Mouse (Mus musculus) liver, embryonic 14.5 days (tissue): ENCODE data around the gene Frmd5. TPM values are rescaled to one million over a fixed set of nuclear protein-coding genes. Genes with fewer than 3 reads are reported as not detected.

ENCODE experiments used
- ATAC-seq: fragments of 200-750 bp; cut with Nextera tagmentation; 2 replicates; pipeline ENCODE4 v1.8.0; 2017; ENCODE audit warnings: moderate number of reproducible peaks, mild to moderate bottlenecking, moderate library complexity; ENCODE audit not compliant: insufficient read depth
- DNase-seq, 3 experiments: peaks; one replicate each; pipeline ENCODE4 v3.0.0-alpha.2; 2012 to 2013; ENCODE audit warnings: low read depth in 3 of 3, low spot score in 3 of 3
- H3K27ac ChIP-seq: fragments of 300-500 bp; sonication (generic); 2 replicates; pipeline ENCODE4 v1.5.1; 2014; ENCODE audit warnings: moderate library complexity, mild to moderate bottlenecking, control low read depth, inconsistent platforms
- H3K27me3 ChIP-seq: fragments of 300-500 bp; sonication (generic); 2 replicates; pipeline ENCODE4 v1.6.1; 2014; ENCODE audit warnings: mild to moderate bottlenecking, low read length, moderate library complexity; ENCODE audit not compliant: control insufficient read depth, insufficient read depth
- H3K36me3 ChIP-seq: fragments of 300-500 bp; sonication (generic); replicated peaks from 2 replicates; pipeline ENCODE4 v1.6.1; 2014; ENCODE audit warnings: low read depth; ENCODE audit not compliant: control insufficient read depth, insufficient read depth
- H3K4me1 ChIP-seq, 2 experiments: fragments of 200-500 bp in 1 of 2; fragments of 300-500 bp in 1 of 2; sonication (generic) in 1 of 2; replicated peaks; 2 replicates each; pipeline ENCODE4 v1.6.1; 2012 to 2014; ENCODE audit warnings: antibody characterized with exemption in 1 of 2, inconsistent platforms in 1 of 2, low read length in 1 of 2; ENCODE audit not compliant: control insufficient read depth in 2 of 2, insufficient read depth in 2 of 2
- H3K4me2 ChIP-seq: fragments of 300-500 bp; sonication (generic); 2 replicates; pipeline ENCODE4 v1.6.1; 2014; ENCODE audit warnings: low read depth, mild to moderate bottlenecking, control low read depth, moderate library complexity
- H3K4me3 ChIP-seq, 2 experiments: fragments of 200-500 bp in 1 of 2; fragments of 300-500 bp in 1 of 2; sonication (generic) in 1 of 2; 2 replicates each; pipeline ENCODE4 v1.5.1; 2012 to 2014; ENCODE audit warnings: low read depth in 2 of 2, low read length in 2 of 2, mild to moderate bottlenecking in 2 of 2, control low read depth in 1 of 2, inconsistent platforms in 1 of 2, moderate library complexity in 1 of 2; ENCODE audit not compliant: insufficient read depth in 1 of 2
- H3K9ac ChIP-seq: fragments of 300-500 bp; sonication (generic); replicated peaks from 2 replicates; pipeline ENCODE4 v1.6.1; 2014; ENCODE audit warnings: mild to moderate bottlenecking, control low read depth, moderate library complexity
- H3K9me3 ChIP-seq: fragments of 300-500 bp; sonication (generic); 2 replicates; pipeline ENCODE4 v1.6.1; 2016; ENCODE audit warnings: low read length, mixed read lengths; ENCODE audit not compliant: control insufficient read depth
- CTCF ChIP-seq: IDR thresholded peaks from 2 replicates; pipeline ENCODE4 v1.5.1; 2016; ENCODE audit warnings: antibody characterized with exemption, low read depth, control low read depth
- EP300 ChIP-seq: IDR thresholded peaks from 2 replicates; pipeline ENCODE4 v1.6.1; 2016; ENCODE audit warnings: antibody characterized with exemption, low read depth
- WGBS: fragments of 180-500 bp; shearing (Covaris S2); extraction: QIAGEN DNeasy Blood & Tissue Kit; methylation state at CpG from one replicate; pipeline ENCODE4 v1.1.7; 2014; ENCODE audit not compliant: insufficient replicate concordance; 5-methylcytosine and 5-hydroxymethylcytosine counted together
- polyA plus RNA-seq, 2 experiments: library from polyadenylated mRNA; depleted of rRNA in 1 of 2; stranded (reverse) in 1 of 2; unstranded in 1 of 2; fragments of >200 nt; fragmentation: Nextera tagmentation in 1 of 2; extraction: Ambion mirVana in 1 of 2; gene quantifications; 2 replicates each; pipeline versions ENCODE4 v1.2.1 to v1.2.3; 2012 to 2014

Gene Frmd5
- polyA plus RNA-seq, 2 experiments: 0.06 to 0.12 TPM

DNA sequence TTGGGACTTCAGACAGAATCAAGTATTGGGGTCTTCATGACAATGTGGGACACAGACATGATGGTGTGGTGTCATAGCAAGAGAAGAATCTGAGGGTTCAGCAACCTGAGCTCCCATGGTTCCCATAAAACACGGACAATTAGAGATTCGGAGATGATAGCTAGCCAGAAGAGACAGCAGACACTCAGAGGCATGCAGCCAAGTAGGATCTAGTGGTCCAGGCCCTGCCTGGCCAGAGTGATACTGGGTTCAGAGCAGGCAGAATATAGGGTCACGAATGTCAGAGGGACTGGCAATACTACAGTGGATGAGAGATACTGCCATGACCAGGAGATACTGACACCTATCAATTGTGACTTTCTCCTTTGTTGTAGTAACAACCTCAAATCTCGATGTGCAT is 138.6 kb downstream of the Frmd5 start:
- no peak overlapping the region for H3K4me2 ChIP-seq
- H3K9me3 ChIP-seq: no peaks in the 10 kb centered on the region
- no peaks in the 10 kb centered on the region for H3K4me1 ChIP-seq
- TF ChIP-seq CTCF (no peak), EP300 (no peak)
- ATAC-seq: no peak
- no peak overlapping the region for H3K4me3 ChIP-seq
- no peak for DNase-seq
- H3K27me3 ChIP-seq: no peaks in the 10 kb centered on the region
- H3K9ac ChIP-seq: no peak overlapping the region
- WGBS: 46% methylated on average over 4 of the region's 4 CpGs
- no peak overlapping the region for H3K27ac ChIP-seq
- H3K36me3 ChIP-seq: no peaks in the 10 kb centered on the region

DNA sequence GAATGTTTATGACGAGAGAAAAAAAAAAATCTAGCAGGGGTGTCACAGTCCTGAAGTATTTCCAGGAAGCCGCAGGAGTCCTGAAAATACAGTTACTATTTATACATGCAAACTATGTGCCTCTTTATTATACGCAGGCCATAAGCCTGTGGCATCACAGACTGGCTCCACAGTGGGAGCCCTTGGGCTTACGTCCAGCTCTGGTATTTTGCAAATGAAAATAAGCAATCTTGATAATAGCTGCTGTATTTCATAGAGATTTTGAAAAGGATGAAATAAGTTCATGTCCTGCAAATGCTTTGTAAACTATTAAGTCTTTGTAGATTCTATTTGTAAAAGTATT is 145.8 kb downstream of the Frmd5 start:
- Histone ChIP-seq H3K4me2 (no peak overlapping the region), H3K27me3 (no peaks in the 10 kb centered on the region), H3K4me1 (peaks cover 0 to 23% of the 10 kb centered on the region in 2 experiments; a peak in 2 of 4 replicates), H3K4me3 (no peak overlapping the region), H3K27ac (no peak overlapping the region), H3K9me3 (no peaks in the 10 kb centered on the region), H3K9ac (no peak overlapping the region), H3K36me3 (no peaks in the 10 kb centered on the region)
- ATAC-seq (no peak), DNase-seq (no peak)
- 67% methylated on average over 4 of the region's 4 CpGs for WGBS
- TF ChIP-seq CTCF (no peak), EP300 (no peak)

DNA sequence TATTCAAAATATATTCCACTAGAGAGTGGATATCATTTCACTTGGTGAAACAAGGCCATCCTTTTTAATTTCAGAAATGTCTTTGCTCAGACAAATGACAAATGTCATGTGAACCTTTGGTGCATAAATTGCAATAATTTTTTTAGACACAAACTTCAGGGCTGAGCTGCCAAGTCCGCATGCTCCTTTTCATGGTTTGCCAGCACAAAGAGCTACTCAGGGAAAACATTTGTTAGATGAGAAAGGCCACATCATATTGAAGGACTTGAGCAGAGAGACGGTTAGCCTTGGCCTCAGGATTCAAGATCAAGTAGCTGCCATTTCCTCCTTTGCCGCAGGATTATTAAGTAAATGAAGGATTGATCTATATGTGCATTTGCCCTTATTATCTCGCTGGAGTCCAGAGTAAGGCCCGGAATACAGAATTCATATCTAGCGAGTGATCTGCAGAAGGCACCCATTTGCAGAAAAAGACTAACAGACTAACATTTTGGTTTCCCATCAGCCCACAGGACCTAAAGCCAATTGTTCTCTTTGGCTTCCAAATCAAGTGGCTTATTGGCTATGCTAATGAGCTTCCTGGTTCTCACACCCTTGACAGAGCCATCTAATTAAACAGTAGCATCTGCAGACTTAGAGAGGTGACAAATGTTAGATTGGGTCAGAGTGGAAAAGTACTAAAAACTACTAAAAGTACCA is 146.3 kb downstream of the Frmd5 start:
- Histone ChIP-seq H3K4me2 (no peak overlapping the region), H3K9ac (no peak overlapping the region), H3K4me3 (no peak overlapping the region), H3K27ac (no peak overlapping the region), H3K36me3 (no peaks in the 10 kb centered on the region), H3K9me3 (no peaks in the 10 kb centered on the region), H3K4me1 (peaks cover 0 to 23% of the 10 kb centered on the region in 2 experiments; a peak in 2 of 4 replicates), H3K27me3 (no peaks in the 10 kb centered on the region)
- DNase-seq: no peak
- no peak for ATAC-seq
- no peak for TF ChIP-seq EP300
- no peak for TF ChIP-seq CTCF
- WGBS: 77% methylated on average over 6 of the region's 6 CpGs

DNA sequence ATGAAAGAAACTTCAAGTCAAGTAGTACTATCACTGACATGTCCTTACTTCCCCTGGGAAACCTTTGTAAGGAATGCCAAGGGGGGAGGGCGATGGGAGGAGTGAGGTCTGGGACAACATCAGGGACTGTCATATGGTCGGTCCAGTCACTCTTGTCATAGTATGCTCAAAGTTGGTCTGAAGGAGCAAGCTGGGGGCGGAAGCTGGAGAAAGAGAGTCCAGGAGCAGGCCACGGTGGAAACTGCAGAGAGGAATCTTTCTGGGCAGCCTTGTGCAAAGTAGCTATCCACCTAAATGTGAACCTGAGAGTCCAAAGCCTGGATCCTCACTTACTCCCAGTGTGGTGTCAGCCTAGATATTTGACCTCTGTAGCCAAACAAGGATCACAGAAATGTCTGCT is 147.5 kb downstream of the Frmd5 start:
- TF ChIP-seq CTCF: no peak
- 72% methylated on average over 4 of the region's 4 CpGs for WGBS
- H3K36me3 ChIP-seq: no peaks in the 10 kb centered on the region

DNA sequence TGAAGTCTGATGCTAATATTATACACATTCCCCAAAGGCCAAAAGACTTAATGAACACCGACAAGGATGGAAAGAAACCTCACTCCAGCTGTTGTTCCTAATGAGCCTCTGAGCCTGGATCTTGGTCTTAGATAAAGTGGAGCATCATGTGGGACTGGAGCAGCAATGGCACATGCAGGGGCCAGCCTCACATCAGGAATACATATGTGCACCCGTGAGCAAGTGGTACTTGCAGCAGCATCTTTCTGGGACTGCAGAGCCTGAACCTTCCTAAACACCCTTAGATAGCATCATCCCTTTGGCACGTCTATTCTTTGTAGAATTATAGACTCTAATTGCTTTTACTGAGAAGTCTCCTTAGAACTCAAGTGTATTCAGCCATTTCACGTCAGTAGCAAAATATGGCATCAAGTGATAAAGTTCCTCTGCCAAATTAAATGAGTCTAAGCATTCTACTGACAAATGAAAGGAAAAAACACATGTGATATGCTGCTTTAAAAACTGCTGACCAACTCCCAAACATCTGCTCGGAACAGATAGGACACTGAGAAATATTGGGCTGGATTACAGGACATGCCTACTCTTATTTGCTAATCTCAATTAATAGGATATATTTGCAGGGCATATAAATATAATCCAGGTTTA is 148.6 kb downstream of the Frmd5 start:
- DNase-seq: peak; percentile 53 to 68 (median 62)
- Histone ChIP-seq H3K27me3 (no peaks in the 10 kb centered on the region; the same call in 1 of the 2 replicates), H3K27ac (peak overlapping the region; percentile 83), H3K4me2 (peak overlapping the region; percentile 13), H3K4me3 (no peak overlapping the region), H3K9me3 (no peaks in the 10 kb centered on the region), H3K36me3 (no peaks in the 10 kb centered on the region), H3K4me1 (peaks cover 0 to 23% of the 10 kb centered on the region in 2 experiments; a peak in 2 of 4 replicates), H3K9ac (no peak overlapping the region)
- TF ChIP-seq CTCF (no peak), EP300 (peak; percentile 80)
- peak; percentile 89 for ATAC-seq
- WGBS: 37% methylated on average over 5 of the region's 5 CpGs

More for the DNA sequence above, 147.5 kb downstream of the Frmd5 start:
- DNase-seq (no peak), ATAC-seq (no peak)
- Histone ChIP-seq H3K27ac (no peak overlapping the region), H3K4me1 (peaks cover 0 to 23% of the 10 kb centered on the region in 2 experiments; a peak in 2 of 4 replicates), H3K4me3 (no peak overlapping the region), H3K9me3 (no peaks in the 10 kb centered on the region), H3K9ac (no peak overlapping the region), H3K27me3 (no peaks in the 10 kb centered on the region), H3K4me2 (no peak overlapping the region)
